Mouse (Mus musculus): Measurements from ENCODE around the gene Elfn1. TPM values are rescaled to one million over a fixed set of nuclear protein-coding genes. Genes with fewer than 3 reads are reported as not detected.
A peak's percentile ranks its signal among the peaks of the same experiment; 100 is the strongest.

Elfn1 gene
- polyA plus RNA-seq, 1 experiment from 2014 or later = 1.5 TPM

DNA sequence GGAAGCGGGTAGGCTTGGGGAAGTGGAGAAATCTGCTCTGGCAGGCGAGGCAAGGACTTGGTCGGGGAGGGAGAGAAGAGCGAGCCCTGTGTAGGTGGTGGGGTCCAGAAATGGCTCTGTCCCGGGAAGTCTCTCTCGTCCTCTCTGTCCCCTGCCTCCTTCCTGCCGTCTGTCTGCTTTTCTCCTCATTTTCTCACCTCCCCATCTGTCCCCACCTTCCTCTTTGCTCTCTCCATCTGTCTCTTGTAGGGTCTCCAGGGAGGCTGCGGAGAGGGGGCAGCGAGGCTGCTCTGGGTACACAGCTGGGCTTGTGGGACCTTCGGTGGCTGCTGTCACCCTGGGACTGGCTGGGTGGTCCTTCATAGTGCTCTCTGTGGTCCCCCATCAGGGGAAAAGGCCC is 18.4 kb upstream of the Elfn1 start:
- H3K36me3 ChIP-seq (ENCODE audit: control insufficient read depth, insufficient read depth, low read length) = no peaks in the 10 kb centered on the region
- 42% methylated on average over 8 of the region's 10 CpGs for WGBS
- H3K9me3 ChIP-seq (ENCODE audit: control insufficient read depth, low read length) = no peaks in the 10 kb centered on the region
- no peak for ATAC-seq (ENCODE audit: low FRiP score)
- H3K27me3 ChIP-seq (ENCODE audit: control insufficient read depth, insufficient read depth, low read length) = no peaks in the 10 kb centered on the region
- peaks cover 3% of the 10 kb centered on the region; the same call in 1 of the 2 replicates for H3K4me1 ChIP-seq (replicated peaks; ENCODE audit: control insufficient read depth, insufficient read depth, low read length)
- DNase-seq (ENCODE audit: low spot score) = no peak
- no peak overlapping the region for H3K9ac ChIP-seq (ENCODE audit: low read depth, low read length)
- no peak overlapping the region for H3K4me3 ChIP-seq (ENCODE audit: low read depth, low read length)
- no peak overlapping the region for H3K27ac ChIP-seq (ENCODE audit: low read depth, low read length)
- H3K4me2 ChIP-seq (replicated peaks; ENCODE audit: low read depth, low read length) = no peak overlapping the region

GRCm38 (mm10) chr5:139892326-139892994 is 15.3 kb upstream of the Elfn1 start:
- Histone ChIP-seq H3K9me3 (ENCODE audit: control insufficient read depth, low read length) (no peaks in the 10 kb centered on the region), H3K4me3 (ENCODE audit: low read depth, low read length) (no peak overlapping the region), H3K4me2 (replicated peaks; ENCODE audit: low read depth, low read length) (no peak overlapping the region), H3K27ac (ENCODE audit: low read depth, low read length) (peak overlapping the region; percentile 76; the same call in 1 of the 2 replicates), H3K9ac (ENCODE audit: low read depth, low read length) (no peak overlapping the region), H3K27me3 (ENCODE audit: control insufficient read depth, insufficient read depth, low read length) (no peaks in the 10 kb centered on the region), H3K4me1 (replicated peaks; ENCODE audit: control insufficient read depth, insufficient read depth, low read length) (peaks cover 3% of the 10 kb centered on the region), H3K36me3 (ENCODE audit: control insufficient read depth, insufficient read depth, low read length) (no peaks in the 10 kb centered on the region)
- ATAC-seq (ENCODE audit: low FRiP score) (peak; percentile 90), DNase-seq (ENCODE audit: low spot score) (peak; percentile 70)
- WGBS = 29% methylated on average over 3 of the region's 5 CpGs

DNA sequence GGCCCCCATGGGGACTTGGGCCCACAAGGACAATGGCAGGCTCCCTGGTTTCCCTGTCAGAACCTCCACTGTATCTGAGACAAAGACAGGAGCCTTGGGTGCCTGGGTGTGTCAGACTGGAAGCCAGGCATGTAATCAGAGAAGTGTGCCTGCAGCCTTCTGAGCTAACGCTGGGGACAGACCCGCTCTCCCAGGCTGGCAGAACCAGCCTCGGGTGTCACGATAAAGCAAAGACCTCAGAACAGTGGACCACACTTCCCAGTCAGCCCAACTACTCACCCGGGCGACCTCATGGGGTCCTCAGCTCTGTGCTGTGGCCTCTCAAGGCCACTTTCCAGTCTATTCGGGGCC is 14.8 kb upstream of the Elfn1 start:
- DNase-seq (ENCODE audit: low spot score) (no peak), ATAC-seq (ENCODE audit: low FRiP score) (peak; percentile 59)
- Histone ChIP-seq H3K4me3 (ENCODE audit: low read depth, low read length) (no peak overlapping the region), H3K9ac (ENCODE audit: low read depth, low read length) (no peak overlapping the region), H3K4me2 (replicated peaks; ENCODE audit: low read depth, low read length) (no peak overlapping the region), H3K4me1 (replicated peaks; ENCODE audit: control insufficient read depth, insufficient read depth, low read length) (peaks cover 3% of the 10 kb centered on the region), H3K27ac (ENCODE audit: low read depth, low read length) (peak overlapping the region; percentile 76; the same call in 1 of the 2 replicates), H3K27me3 (ENCODE audit: control insufficient read depth, insufficient read depth, low read length) (no peaks in the 10 kb centered on the region), H3K36me3 (ENCODE audit: control insufficient read depth, insufficient read depth, low read length) (no peaks in the 10 kb centered on the region), H3K9me3 (ENCODE audit: control insufficient read depth, low read length) (no peaks in the 10 kb centered on the region)
- WGBS = 21% methylated on average over 7 of the region's 7 CpGs

GRCm38 (mm10) chr5:139894025-139894508 is 13.7 kb upstream of the Elfn1 start:
- Histone ChIP-seq H3K36me3 (ENCODE audit: control insufficient read depth, insufficient read depth, low read length) (no peaks in the 10 kb centered on the region), H3K4me1 (replicated peaks; ENCODE audit: control insufficient read depth, insufficient read depth, low read length) (peaks cover 3% of the 10 kb centered on the region), H3K4me3 (ENCODE audit: low read depth, low read length) (no peak overlapping the region), H3K9ac (ENCODE audit: low read depth, low read length) (no peak overlapping the region), H3K27ac (ENCODE audit: low read depth, low read length) (peak overlapping the region; percentile 76), H3K9me3 (ENCODE audit: control insufficient read depth, low read length) (no peaks in the 10 kb centered on the region), H3K27me3 (ENCODE audit: control insufficient read depth, insufficient read depth, low read length) (0 out of 2 replicates have a peak, but pooled peaks cover 2% of the 10 kb centered on the region), H3K4me2 (replicated peaks; ENCODE audit: low read depth, low read length) (no peak overlapping the region)
- peak; percentile 53 for ATAC-seq (ENCODE audit: low FRiP score)
- peak; percentile 65 for DNase-seq (ENCODE audit: low spot score)
- 44% methylated on average over 12 of the region's 12 CpGs for WGBS

DNA sequence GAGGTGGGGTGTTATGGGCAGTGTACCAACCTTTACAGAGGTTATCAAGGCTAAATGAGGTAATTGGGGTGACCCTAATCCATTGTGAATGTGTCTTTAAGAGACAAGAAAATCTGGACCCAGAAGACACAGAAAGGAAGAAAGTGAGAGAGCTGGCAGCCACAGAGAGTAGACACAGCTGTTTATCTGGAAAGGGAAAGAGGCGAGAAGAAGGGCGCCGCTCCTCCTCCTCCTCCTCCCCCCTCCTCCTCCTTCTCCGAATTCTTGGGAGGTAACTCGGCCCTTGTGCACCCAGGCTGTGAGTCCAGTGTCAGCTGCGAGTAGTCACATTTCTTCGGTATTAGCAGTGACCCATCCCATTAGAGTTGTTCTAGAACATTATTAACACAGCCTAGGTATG is 8.7 kb upstream of the Elfn1 start:
- Histone ChIP-seq H3K9ac (ENCODE audit: low read depth, low read length) (no peak overlapping the region), H3K4me1 (replicated peaks; ENCODE audit: control insufficient read depth, insufficient read depth, low read length) (no peaks in the 10 kb centered on the region; the same call in 1 of the 2 replicates), H3K4me3 (ENCODE audit: low read depth, low read length) (no peak overlapping the region), H3K36me3 (ENCODE audit: control insufficient read depth, insufficient read depth, low read length) (no peaks in the 10 kb centered on the region), H3K4me2 (replicated peaks; ENCODE audit: low read depth, low read length) (no peak overlapping the region), H3K9me3 (ENCODE audit: control insufficient read depth, low read length) (no peaks in the 10 kb centered on the region), H3K27ac (ENCODE audit: low read depth, low read length) (no peak overlapping the region), H3K27me3 (ENCODE audit: control insufficient read depth, insufficient read depth, low read length) (0 out of 2 replicates have a peak, but pooled peaks cover 2% of the 10 kb centered on the region)
- ATAC-seq (ENCODE audit: low FRiP score) = no peak
- DNase-seq (ENCODE audit: low spot score) = no peak
- 44% methylated on average over 7 of the region's 7 CpGs for WGBS

DNA sequence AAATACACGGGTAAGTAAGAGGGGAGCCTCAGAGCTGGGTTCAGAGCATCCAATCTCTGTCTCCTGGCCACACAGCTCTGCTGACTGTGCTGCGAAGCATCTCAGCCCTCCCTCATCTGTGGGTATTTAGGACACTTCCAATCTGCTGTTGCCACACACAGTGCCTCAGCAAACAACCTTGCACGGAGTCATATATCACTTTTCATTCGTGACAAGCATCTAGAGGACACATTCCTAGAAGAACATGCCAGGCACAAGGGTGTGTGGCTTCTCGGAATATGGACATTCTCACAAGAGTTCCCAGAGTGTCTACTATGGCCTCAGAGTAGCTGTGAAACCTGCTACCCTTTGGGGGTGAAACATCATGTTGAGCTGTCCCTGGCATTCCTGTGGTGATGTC is 2.6 kb upstream of the Elfn1 start:
- Histone ChIP-seq H3K4me3 (ENCODE audit: low read depth, low read length) (no peak overlapping the region), H3K36me3 (ENCODE audit: control insufficient read depth, insufficient read depth, low read length) (no peaks in the 10 kb centered on the region), H3K27me3 (ENCODE audit: control insufficient read depth, insufficient read depth, low read length) (peaks cover 32% of the 10 kb centered on the region)

DNA sequence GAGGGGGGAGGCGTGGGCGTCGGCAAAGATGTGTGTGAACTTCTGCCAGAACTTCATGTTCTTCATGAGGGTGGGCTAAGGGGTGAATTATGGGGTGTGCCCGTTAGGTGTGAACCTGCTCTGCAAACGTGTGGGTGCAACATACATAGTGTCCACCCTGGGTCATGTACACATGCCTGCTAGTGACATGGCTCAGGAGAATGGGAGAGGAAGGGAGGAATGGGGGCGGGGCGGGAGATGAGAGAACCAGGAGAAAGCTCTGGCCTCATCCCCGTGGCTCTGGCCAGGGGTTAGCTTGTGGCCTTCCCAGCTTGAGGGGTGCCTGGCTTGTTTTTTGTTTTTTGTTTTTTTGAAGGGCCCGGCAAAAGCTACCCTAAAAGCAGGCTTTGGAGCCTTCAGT is 1.2 kb upstream of the Elfn1 start:
- peaks cover 21% of the 10 kb centered on the region for H3K4me1 ChIP-seq (replicated peaks; ENCODE audit: control insufficient read depth, insufficient read depth, low read length)
- ATAC-seq (ENCODE audit: low FRiP score) = no peak
- 42% methylated on average over 9 of the region's 9 CpGs for WGBS

More for the DNA sequence above, 2.6 kb upstream of the Elfn1 start:
- WGBS = 75% methylated on average over 5 of the region's 5 CpGs
- Histone ChIP-seq H3K9me3 (ENCODE audit: control insufficient read depth, low read length) (no peaks in the 10 kb centered on the region), H3K9ac (ENCODE audit: low read depth, low read length) (no peak overlapping the region), H3K4me1 (replicated peaks; ENCODE audit: control insufficient read depth, insufficient read depth, low read length) (peaks cover 15% of the 10 kb centered on the region), H3K27ac (ENCODE audit: low read depth, low read length) (no peak overlapping the region), H3K4me2 (replicated peaks; ENCODE audit: low read depth, low read length) (no peak overlapping the region)
- no peak for DNase-seq (ENCODE audit: low spot score)
- ATAC-seq (ENCODE audit: low FRiP score) = no peak

DNA sequence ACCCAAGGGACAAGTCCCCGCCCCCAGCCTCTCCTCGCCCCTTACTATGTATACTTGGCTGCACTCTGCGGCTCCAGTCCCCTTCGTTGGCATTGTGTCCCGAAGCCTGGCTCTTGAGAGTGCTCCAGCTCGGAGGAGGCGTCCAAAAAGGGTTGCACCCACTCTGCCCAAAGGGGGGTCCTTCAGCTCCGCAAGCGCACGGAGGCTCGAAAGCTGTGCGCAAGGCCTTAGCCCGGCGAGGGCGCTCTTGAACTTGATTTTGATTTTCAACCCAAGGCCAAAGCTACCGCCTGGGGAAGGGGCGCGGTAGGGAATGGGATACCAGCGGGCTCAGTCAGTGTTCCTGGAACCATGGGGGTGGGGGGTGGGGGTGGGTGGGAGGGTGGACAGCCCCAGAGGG is 502 bp upstream of the Elfn1 start:
- Histone ChIP-seq H3K9ac (ENCODE audit: low read depth, low read length) (no peak overlapping the region), H3K36me3 (ENCODE audit: control insufficient read depth, insufficient read depth, low read length) (no peaks in the 10 kb centered on the region), H3K27me3 (ENCODE audit: control insufficient read depth, insufficient read depth, low read length) (peaks cover 49% of the 10 kb centered on the region), H3K9me3 (ENCODE audit: control insufficient read depth, low read length) (no peaks in the 10 kb centered on the region), H3K4me1 (replicated peaks; ENCODE audit: control insufficient read depth, insufficient read depth, low read length) (peaks cover 25% of the 10 kb centered on the region), H3K4me2 (replicated peaks; ENCODE audit: low read depth, low read length) (peak overlapping the region; percentile 91), H3K4me3 (ENCODE audit: low read depth, low read length) (peak overlapping the region; percentile 55), H3K27ac (ENCODE audit: low read depth, low read length) (no peak overlapping the region)
- 2% methylated on average over 15 of the region's 19 CpGs for WGBS
- DNase-seq (ENCODE audit: low spot score) = peak; percentile 84
- no peak for ATAC-seq (ENCODE audit: low FRiP score)

More for the DNA sequence above, 1.2 kb upstream of the Elfn1 start:
- Histone ChIP-seq H3K9me3 (ENCODE audit: control insufficient read depth, low read length) (no peaks in the 10 kb centered on the region), H3K4me3 (ENCODE audit: low read depth, low read length) (no peak overlapping the region), H3K4me2 (replicated peaks; ENCODE audit: low read depth, low read length) (no peak overlapping the region), H3K36me3 (ENCODE audit: control insufficient read depth, insufficient read depth, low read length) (no peaks in the 10 kb centered on the region), H3K27ac (ENCODE audit: low read depth, low read length) (no peak overlapping the region), H3K27me3 (ENCODE audit: control insufficient read depth, insufficient read depth, low read length) (peaks cover 46% of the 10 kb centered on the region), H3K9ac (ENCODE audit: low read depth, low read length) (no peak overlapping the region)
- no peak for DNase-seq (ENCODE audit: low spot score)

DNA sequence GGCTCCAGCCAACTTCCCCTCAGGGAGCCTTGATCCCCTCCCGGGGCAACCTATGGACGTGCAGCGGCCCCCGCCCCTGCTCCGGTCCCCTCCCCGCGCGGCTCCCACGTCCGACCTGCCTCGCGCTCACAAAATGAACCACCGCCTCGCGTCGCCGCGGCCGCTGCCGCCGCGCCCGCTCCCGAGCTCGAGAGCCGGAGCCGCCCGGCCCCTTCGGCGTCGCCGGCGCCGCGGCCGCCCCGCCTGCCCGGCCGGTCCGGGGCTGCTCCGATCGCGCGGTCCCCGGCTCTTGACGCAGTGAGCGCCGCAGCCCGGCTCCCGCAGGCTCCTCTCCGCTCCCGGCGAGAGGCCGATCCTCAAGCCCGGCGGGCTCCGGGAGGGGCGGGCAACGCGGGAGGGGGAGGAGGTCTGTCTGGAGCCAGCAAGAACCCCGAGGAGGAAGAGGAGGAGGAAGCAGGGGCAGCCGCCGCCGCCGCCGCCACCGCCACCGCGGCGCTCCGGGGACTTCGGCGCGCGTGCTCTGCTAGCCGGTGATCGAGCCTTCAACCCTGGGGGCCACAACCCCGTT is 584 bp downstream of the Elfn1 start:
- ATAC-seq (ENCODE audit: low FRiP score) (0 out of 2 replicates have a peak, but pooled peaks have one; percentile 13), DNase-seq (ENCODE audit: low spot score) (peak; percentile 73)
- Histone ChIP-seq H3K4me2 (replicated peaks; ENCODE audit: low read depth, low read length) (peak overlapping the region; percentile 91), H3K27ac (ENCODE audit: low read depth, low read length) (0 out of 2 replicates have a peak overlapping the region, but pooled peaks have one; percentile 10), H3K27me3 (ENCODE audit: control insufficient read depth, insufficient read depth, low read length) (peaks cover 53% of the 10 kb centered on the region), H3K4me1 (replicated peaks; ENCODE audit: control insufficient read depth, insufficient read depth, low read length) (peaks cover 25% of the 10 kb centered on the region), H3K4me3 (ENCODE audit: low read depth, low read length) (peak overlapping the region; percentile 55), H3K36me3 (ENCODE audit: control insufficient read depth, insufficient read depth, low read length) (no peaks in the 10 kb centered on the region), H3K9ac (ENCODE audit: low read depth, low read length) (peak overlapping the region; percentile 75), H3K9me3 (ENCODE audit: control insufficient read depth, low read length) (no peaks in the 10 kb centered on the region)
- under 1% methylated on average over 63 of the region's 78 CpGs for WGBS

All from hindbrain, embryonic 11.5 days (tissue).